Mouse (Mus musculus): ENCODE measurements around the gene Dus3l.

DNA sequence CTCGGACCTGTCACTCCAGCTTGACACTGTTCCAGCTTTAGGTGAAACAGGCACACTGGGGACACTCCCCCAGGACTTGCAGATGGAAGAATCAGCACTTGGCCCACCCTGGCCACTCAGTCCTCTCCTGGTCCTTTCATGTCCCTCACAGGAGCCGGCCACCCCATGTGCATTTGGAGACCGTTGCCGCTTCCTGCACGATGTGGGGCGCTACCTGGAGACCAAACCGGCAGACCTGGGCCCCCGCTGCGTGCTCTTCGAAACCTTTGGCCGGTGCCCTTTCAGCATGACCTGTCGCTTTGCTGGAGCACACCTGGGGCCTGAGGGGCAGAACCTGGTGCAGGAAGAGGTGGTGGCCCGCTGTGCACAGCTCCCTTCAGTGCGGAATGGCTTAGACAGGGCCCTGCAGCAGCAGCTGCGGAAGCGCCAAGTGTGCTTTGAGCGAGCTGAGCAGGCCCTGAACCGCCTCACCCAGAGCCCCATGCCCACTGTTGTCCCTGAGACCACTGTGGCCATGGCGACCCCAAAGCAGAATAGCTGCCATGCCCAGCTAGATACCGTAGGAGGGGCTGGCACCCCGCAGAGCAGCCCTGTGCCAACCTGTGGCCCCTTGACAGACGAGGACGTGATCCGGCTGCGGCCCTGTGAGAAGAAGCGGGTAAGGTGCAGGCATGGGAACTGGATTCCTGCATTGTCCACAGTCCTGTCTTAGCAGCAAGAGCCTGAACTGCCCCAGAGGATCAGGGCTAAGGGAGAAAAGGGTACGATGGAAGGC is 2.3 kb downstream of the Dus3l start:
- TF ChIP-seq POLR2A (IDR thresholded peaks at IDR 0.05; ENCODE audit: low read depth, low read length) (no peak), CTCF (IDR thresholded peaks at IDR 0.05; ENCODE audit: extremely low read depth, insufficient read depth, insufficient read length, insufficient replicate concordance) (no peak)
